Mouse (Mus musculus) CH12.LX (cell line): ENCODE measurements around the gene Ptger3. TPM values are rescaled to one million over a fixed set of nuclear protein-coding genes. Genes with fewer than 3 reads are reported as not detected.

Source experiments
- DNase-seq: peaks from one replicate; pipeline ENCODE4 v3.0.0-alpha.2; 2013; ENCODE audit errors: extremely low read depth
- H3K27ac ChIP-seq: 2 replicates; pipeline ENCODE4 v1.5.1; 2012; ENCODE audit warnings: low read depth, mild to moderate bottlenecking, control low read depth, moderate library complexity; ENCODE audit not compliant: insufficient read depth
- H3K27me3 ChIP-seq: replicated peaks from 2 replicates; pipeline ENCODE3; 2012; ENCODE audit warnings: inconsistent platforms
- H3K36me3 ChIP-seq, 2 experiments: replicated peaks in 1 of 2; 2 replicates each; pipeline versions ENCODE3 to v1.6.1; 2012; ENCODE audit warnings: inconsistent platforms in 1 of 2, low read length in 1 of 2, mild to moderate bottlenecking in 1 of 2, mixed read lengths in 1 of 2, moderate library complexity in 1 of 2; ENCODE audit not compliant: control insufficient read depth in 1 of 2, insufficient read depth in 1 of 2
- H3K4me1 ChIP-seq, 2 experiments: 2 replicates each; pipeline ENCODE4 v1.6.1; 2012; ENCODE audit warnings: inconsistent platforms in 1 of 2, moderate library complexity in 1 of 2; ENCODE audit not compliant: insufficient read depth in 2 of 2, control insufficient read depth in 1 of 2
- H3K4me2 ChIP-seq: 2 replicates; pipeline ENCODE4 v1.6.1; 2012; ENCODE audit warnings: low read depth, mild to moderate bottlenecking, control low read depth; ENCODE audit not compliant: poor library complexity, insufficient read depth, severe bottlenecking
- H3K4me3 ChIP-seq, 3 experiments: fragments of 150-350 bp in 1 of 3; sonication (generic) in 1 of 3; replicated peaks in 1 of 3; 2 replicates each; pipeline versions ENCODE3 to v1.5.1; 2011 to 2012; ENCODE audit warnings: low read depth in 2 of 3, low read length in 2 of 3, mild to moderate bottlenecking in 2 of 3, moderate library complexity in 2 of 3, control low read depth in 1 of 3, improper control_type of control experiment in 1 of 3, inconsistent platforms in 1 of 3, mixed read lengths in 1 of 3; ENCODE audit not compliant: poor library complexity in 1 of 3
- H3K79me2 ChIP-seq: replicated peaks from 2 replicates; pipeline ENCODE4 v1.6.1; 2012; ENCODE audit warnings: mild to moderate bottlenecking, moderate library complexity; ENCODE audit not compliant: control insufficient read depth, poor library complexity, insufficient read depth, severe bottlenecking; ENCODE audit errors: extremely low read depth
- H3K9ac ChIP-seq: 2 replicates; pipeline ENCODE4 v1.6.1; 2012; ENCODE audit warnings: low read depth, mild to moderate bottlenecking, control low read depth, moderate library complexity; ENCODE audit not compliant: insufficient read depth
- H3K9me3 ChIP-seq: replicated peaks from 2 replicates; pipeline ENCODE3; 2012; ENCODE audit warnings: low read length, inconsistent platforms, mixed read lengths
- BHLHE40 ChIP-seq: IDR thresholded peaks from 2 replicates; pipeline ENCODE4 v1.6.1; 2011; ENCODE audit warnings: mild to moderate bottlenecking, low read depth, low read length, improper control_type of control experiment
- CHD2 ChIP-seq: IDR thresholded peaks from 2 replicates; pipeline ENCODE4 v1.6.1; 2011; ENCODE audit warnings: low read length, improper control_type of control experiment
- E2F4 ChIP-seq: IDR thresholded peaks from 2 replicates; pipeline ENCODE4 v1.6.1; 2011; ENCODE audit warnings: low read depth, low read length, improper control_type of control experiment; ENCODE audit not compliant: insufficient replicate concordance
- ELF1 ChIP-seq: IDR thresholded peaks from 2 replicates; pipeline ENCODE4 v1.6.1; 2014; ENCODE audit warnings: low read depth, mild to moderate bottlenecking, inconsistent platforms, low read length, improper control_type of control experiment
- EP300 ChIP-seq: IDR thresholded peaks from 2 replicates; pipeline ENCODE4 v1.6.1; 2011; ENCODE audit warnings: low read length, improper control_type of control experiment
- ETS1 ChIP-seq: conservative IDR thresholded peaks from 2 replicates; pipeline ENCODE4 v1.6.1; 2012; ENCODE audit warnings: low read depth, mild to moderate bottlenecking, inconsistent platforms, low read length, improper control_type of control experiment, moderate library complexity
- GABPA ChIP-seq: IDR thresholded peaks from 2 replicates; pipeline ENCODE4 v1.6.1; 2012; ENCODE audit warnings: low read depth, low read length, improper control_type of control experiment, inconsistent platforms; ENCODE audit not compliant: insufficient replicate concordance
- IRF4 ChIP-seq: IDR thresholded peaks from 2 replicates; pipeline ENCODE4 v1.6.1; 2014; ENCODE audit warnings: low read depth, mild to moderate bottlenecking, inconsistent platforms, low read length, improper control_type of control experiment
- JUND ChIP-seq: conservative IDR thresholded peaks from 2 replicates; pipeline ENCODE4 v1.6.1; 2011; ENCODE audit warnings: low read depth, low read length, improper control_type of control experiment
- KAT2A ChIP-seq: IDR thresholded peaks from 2 replicates; pipeline ENCODE4 v1.6.1; 2012; ENCODE audit warnings: low read length, improper control_type of control experiment, inconsistent platforms; ENCODE audit not compliant: insufficient replicate concordance
- MAFK ChIP-seq: IDR thresholded peaks from 2 replicates; pipeline ENCODE4 v1.6.1; 2011; ENCODE audit warnings: low read length, improper control_type of control experiment; ENCODE audit not compliant: insufficient replicate concordance
- MAX ChIP-seq: IDR thresholded peaks from 2 replicates; pipeline ENCODE4 v1.6.1; 2011; ENCODE audit warnings: low read length, improper control_type of control experiment
- MAZ ChIP-seq: IDR thresholded peaks from 2 replicates; pipeline ENCODE4 v1.6.1; 2012; ENCODE audit warnings: low read depth, mild to moderate bottlenecking, inconsistent platforms, low read length, improper control_type of control experiment, moderate library complexity
- MYC ChIP-seq: IDR thresholded peaks from 2 replicates; pipeline ENCODE4 v1.6.1; 2011; ENCODE audit warnings: low read depth, mild to moderate bottlenecking, improper control_type of control experiment, low read length
- NELFE ChIP-seq: IDR thresholded peaks from 2 replicates; pipeline ENCODE4 v1.6.1; 2011; ENCODE audit warnings: low read depth, low read length, improper control_type of control experiment
- PAX5 ChIP-seq: IDR thresholded peaks from 2 replicates; pipeline ENCODE4 v1.6.1; 2012; ENCODE audit warnings: low read length, inconsistent platforms, mixed read lengths
- POLR2A ChIP-seq: IDR thresholded peaks from 2 replicates; pipeline ENCODE4 v1.6.1; 2011; ENCODE audit warnings: low read depth, mild to moderate bottlenecking, improper control_type of control experiment, low read length
- RAD21 ChIP-seq: IDR thresholded peaks from 2 replicates; pipeline ENCODE4 v1.6.1; 2011; ENCODE audit warnings: low read depth, mild to moderate bottlenecking, low read length, improper control_type of control experiment, moderate library complexity
- RCOR1 ChIP-seq: conservative IDR thresholded peaks from 2 replicates; pipeline ENCODE4 v1.6.1; 2012; ENCODE audit warnings: low read depth, mild to moderate bottlenecking, inconsistent platforms, low read length, improper control_type of control experiment
- SIN3A ChIP-seq: IDR thresholded peaks from 2 replicates; pipeline ENCODE4 v1.6.1; 2012; ENCODE audit warnings: low read length, improper control_type of control experiment, inconsistent platforms
- TBP ChIP-seq: conservative IDR thresholded peaks from 2 replicates; pipeline ENCODE4 v1.6.1; 2011; ENCODE audit warnings: low read depth, low read length, improper control_type of control experiment
- TCF12 ChIP-seq: IDR thresholded peaks from 2 replicates; pipeline ENCODE4 v1.6.1; 2014; ENCODE audit warnings: low read depth, mild to moderate bottlenecking, inconsistent platforms, low read length, improper control_type of control experiment
- USF2 ChIP-seq: conservative IDR thresholded peaks from 2 replicates; pipeline ENCODE4 v1.6.1; 2011; ENCODE audit warnings: low read depth, low read length, improper control_type of control experiment
- ZMIZ1 ChIP-seq: IDR thresholded peaks from 2 replicates; pipeline ENCODE4 v1.6.1; 2012; ENCODE audit warnings: low read depth, mild to moderate bottlenecking, inconsistent platforms, low read length, improper control_type of control experiment
- dilution Hi-C: fragments of 300-500 bp; cut with MboI; formaldehyde crosslinking; loops from 2 replicates; pipeline ENCODE4 v1.14.3; 2020; ENCODE audit warnings: low sequenced_read_pairs; ENCODE audit not compliant: extremely low pct_unique_long_range_greater_than_20kb, extremely low pct_ligation_motif_present
- in situ Hi-C: fragments of 300-500 bp; cut with MboI; formaldehyde crosslinking; loops from 3 replicates; pipeline ENCODE4 v1.14.3; 2019; ENCODE audit warnings: low sequenced_read_pairs, low pct_ligation_motif_present, low pct_unique_long_range_greater_than_20kb, mixed read lengths
- polyA plus RNA-seq: library from polyadenylated mRNA; unstranded; fragments of >175 nt; gene quantifications from 2 replicates; pipeline ENCODE4 v1.2.1, GENCODE M21; 2012; ENCODE audit warnings: low read depth; ENCODE audit not compliant: insufficient read length
- total RNA-seq, 2 experiments: library from RNA; depleted of rRNA; stranded (reverse); fragments of 300-350 nt in 1 of 2; fragments of >200 nt in 1 of 2; gene quantifications; 2 replicates each; pipeline ENCODE4 v1.2.3; 2012 to 2014

Ptger3 gene
- total and polyA plus RNA-seq, 3 experiments: 0.06 TPM; not detected in 2

- TF ChIP-seq MAFK: no peak
- TF ChIP-seq TBP: no peak
- TF ChIP-seq MYC: no peak
- no peak for TF ChIP-seq ETS1
- TF ChIP-seq POLR2A: no peak
- no peak for TF ChIP-seq CHD2
- no peak for TF ChIP-seq BHLHE40
Measured at GRCm38 (mm10) chr3:157520433-157520832, 46.3 kb upstream of the Ptger3 start (continued).

- peaks cover 0 to 14% of the 10 kb centered on the region in 2 experiments; a peak in 2 of 4 replicates for H3K4me1 ChIP-seq
- peaks cover 2% of the 10 kb centered on the region for H3K27me3 ChIP-seq
- no peak overlapping the region for H3K4me2 ChIP-seq
- no peak for TF ChIP-seq POLR2A
- no peak for TF ChIP-seq MYC
- TF ChIP-seq EP300: peak; percentile 74
- peak; percentile 52 for TF ChIP-seq IRF4
- TF ChIP-seq MAFK: no peak
- TF ChIP-seq USF2: no peak
- TF ChIP-seq TCF12: 0 out of 2 replicates have a peak, but pooled peaks have one; percentile 21
- TF ChIP-seq SIN3A: no peak
- no peak for TF ChIP-seq NELFE
- peak; percentile 52; the same call in 1 of the 2 replicates for TF ChIP-seq JUND
- no peak for TF ChIP-seq RAD21
- 0 out of 2 replicates have a peak, but pooled peaks have one; percentile 6 for TF ChIP-seq BHLHE40
- peak; percentile 29; the same call in 1 of the 2 replicates for TF ChIP-seq ETS1
- H3K36me3 ChIP-seq: no peaks in the 10 kb centered on the region
- H3K79me2 ChIP-seq: no peaks in the 10 kb centered on the region
- dilution Hi-C loops (no loop called here), in situ Hi-C loops (no loop called here)
- H3K9ac ChIP-seq: no peak overlapping the region
- H3K27ac ChIP-seq: no peak overlapping the region
- no peak overlapping the region for H3K4me3 ChIP-seq
- DNase-seq: peak; percentile 62
- H3K9me3 ChIP-seq: no peaks in the 10 kb centered on the region
Measured at GRCm38 (mm10) chr3:157523834-157524233, 42.9 kb upstream of the Ptger3 start.

- TF ChIP-seq PAX5 (no peak), RCOR1 (no peak), GABPA (no peak), BHLHE40 (no peak), NELFE (no peak), ZMIZ1 (no peak), USF2 (no peak), E2F4 (no peak), IRF4 (no peak), EP300 (no peak), MAZ (no peak), TBP (no peak), KAT2A (no peak), CHD2 (no peak), MAX (no peak), ELF1 (no peak)
- Histone ChIP-seq H3K4me3 (no peak overlapping the region), H3K9ac (no peak overlapping the region), H3K27ac (no peak overlapping the region), H3K79me2 (peaks cover 18% of the 10 kb centered on the region), H3K9me3 (no peaks in the 10 kb centered on the region), H3K4me2 (no peak overlapping the region), H3K36me3 (peaks cover 3 to 6% of the 10 kb centered on the region in 2 experiments), H3K27me3 (peaks cover 2% of the 10 kb centered on the region), H3K4me1 (peaks cover 5 to 18% of the 10 kb centered on the region in 2 experiments; a peak in 3 of 4 replicates)
- dilution Hi-C loops: no loop called here
- in situ Hi-C loops: loop anchor here (25.0 kb wide), 1 partner anchor 481 kb away; no protein-coding TSS in a partner anchor
- DNase-seq: no peak
Measured at GRCm38 (mm10) chr3:157531585-157531984, 35.1 kb upstream of the Ptger3 start.
